Mouse (Mus musculus): ENCODE results near the gene Aldh1b1.
A peak's percentile ranks its signal among the peaks of the same experiment; 100 is the strongest.

Aldh1b1 gene

DNA sequence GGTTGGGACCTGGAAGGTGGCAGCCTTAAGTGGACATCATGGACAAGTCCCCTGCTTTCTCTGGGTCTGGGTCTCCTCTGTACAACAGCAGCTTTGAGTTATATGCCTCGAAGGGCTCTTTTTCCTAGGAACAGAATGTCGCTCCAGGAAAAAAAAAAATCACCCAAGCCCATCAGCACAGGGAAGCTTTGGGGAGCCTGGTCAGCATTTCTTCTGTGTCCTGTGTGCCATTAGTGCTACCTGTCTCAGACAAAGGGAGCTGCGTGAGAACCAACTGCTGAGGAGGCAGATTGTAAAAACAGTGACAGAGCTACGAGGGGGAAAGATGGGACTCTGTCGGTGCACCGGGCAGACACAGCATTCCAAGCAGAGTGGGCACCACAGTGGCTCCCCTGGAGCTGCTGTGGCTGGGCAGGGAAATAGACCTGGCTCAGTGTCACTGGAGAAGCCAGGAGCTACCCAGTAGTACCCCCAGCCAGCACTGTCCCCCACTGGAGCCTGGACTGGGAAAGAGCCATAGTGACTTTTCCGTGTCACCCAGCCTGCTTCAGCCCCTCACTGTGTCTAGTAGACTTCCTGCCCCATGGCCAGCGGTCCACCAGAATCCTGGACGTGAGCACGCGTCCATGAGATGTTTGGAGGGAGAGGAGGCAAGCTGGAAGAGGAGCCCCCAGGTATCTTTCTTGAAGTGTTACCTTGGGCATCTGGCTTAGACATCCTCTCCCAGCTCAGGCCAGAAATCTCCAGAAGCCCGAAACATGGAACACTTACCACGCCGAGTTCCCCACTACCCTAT lies 26.1 kb downstream of the Aldh1b1 start:
- DNase-seq (ENCODE audit: low read depth, low spot score) = no peak

GRCm38 (mm10) chr4:45826275-45827040 lies 27.6 kb downstream of the Aldh1b1 start, which contains the start of gene Igfbpl1:
Gene Igfbpl1, minus strand, starts transcription at chr4:45826923.
- no peak for DNase-seq (ENCODE audit: low read depth, low spot score)

- DNase-seq (ENCODE audit: low read depth, low spot score) = no peak
Measured at GRCm38 (mm10) chr4:45829907-45830759, 31.3 kb downstream of the Aldh1b1 start.

- no peak for DNase-seq (ENCODE audit: low read depth, low spot score)
Measured at GRCm38 (mm10) chr4:45831996-45832395, 33.2 kb downstream of the Aldh1b1 start.

GRCm38 (mm10) chr4:45833461-45833860 lies 34.6 kb downstream of the Aldh1b1 start:
- DNase-seq (ENCODE audit: low read depth, low spot score) = no peak

- no peak for DNase-seq (ENCODE audit: low read depth, low spot score)
Measured at GRCm38 (mm10) chr4:45844355-45844754, 45.5 kb downstream of the Aldh1b1 start.

GRCm38 (mm10) chr4:45846263-45846662 lies 47.4 kb downstream of the Aldh1b1 start:
- no peak for DNase-seq (ENCODE audit: low read depth, low spot score)

DNA sequence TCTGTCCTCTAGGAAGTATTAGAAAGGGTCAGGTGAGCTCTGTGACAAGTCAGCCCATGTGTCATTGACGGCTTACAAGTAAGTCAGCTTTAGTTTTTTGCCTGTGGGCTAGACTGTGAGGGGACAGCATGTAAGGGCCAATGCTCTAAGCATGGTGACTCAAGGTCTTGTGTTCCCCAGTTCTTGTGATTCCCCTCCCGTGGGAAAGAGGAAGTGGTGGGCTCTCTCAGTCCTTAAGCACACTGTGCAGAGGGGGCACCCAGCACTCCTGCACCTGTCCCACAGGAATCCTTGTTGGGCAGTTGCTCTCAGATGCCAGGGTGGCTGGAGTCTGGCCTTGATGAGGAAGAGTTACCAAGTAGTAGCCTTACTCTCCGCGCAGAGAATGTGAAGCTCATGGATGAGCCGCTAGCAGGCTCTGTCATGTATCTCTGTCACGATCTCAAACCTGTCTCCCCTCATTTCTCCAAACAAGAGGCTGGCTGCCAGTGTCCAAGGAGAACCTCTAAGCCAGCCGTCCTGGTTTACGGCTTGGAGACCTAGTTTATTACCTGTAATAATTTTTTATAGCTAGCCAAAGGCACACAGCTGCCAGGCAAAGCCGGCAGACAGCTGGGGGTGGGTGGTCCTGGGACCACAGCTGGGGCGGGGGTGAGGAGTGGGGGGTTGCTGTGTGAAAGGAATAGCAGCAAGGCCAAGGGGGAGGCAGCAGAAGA lies 49.4 kb downstream of the Aldh1b1 start, which contains the start of gene Stra6l:
TSS of gene Stra6l (plus strand) at position 556 of the 716 bp plus-strand sequence.
- no peak for DNase-seq (ENCODE audit: low read depth, low spot score)

- DNase-seq (ENCODE audit: low read depth, low spot score) = no peak
Measured at GRCm38 (mm10) chr4:45848825-45849156, 50.0 kb downstream of the Aldh1b1 start.

GRCm38 (mm10) chr4:45849419-45849818 lies 50.6 kb downstream of the Aldh1b1 start:
- DNase-seq (ENCODE audit: low read depth, low spot score) = no peak

DNA sequence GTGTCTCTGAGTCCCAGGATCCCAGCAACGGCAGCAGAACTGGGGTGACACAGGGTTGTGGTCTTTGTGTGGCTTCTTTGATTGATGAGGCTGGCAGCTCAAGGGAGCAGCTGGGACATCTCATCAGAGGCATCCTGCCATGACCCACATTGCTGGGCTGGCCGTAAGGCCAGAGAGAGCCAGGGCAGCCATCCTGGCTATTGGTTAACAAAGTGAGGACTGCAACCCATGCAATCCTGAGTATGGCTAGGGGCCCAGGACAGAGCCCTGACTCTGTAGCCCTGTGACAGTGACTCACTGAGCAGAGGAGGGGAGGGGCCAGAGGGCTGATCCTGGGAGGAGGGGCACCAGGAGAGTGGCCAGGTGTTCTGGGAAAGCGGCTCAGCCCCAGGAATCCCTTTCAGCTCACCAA lies 52.8 kb downstream of the Aldh1b1 start:
- peak; percentile 82 for DNase-seq (ENCODE audit: low read depth, low spot score)

GRCm38 (mm10) chr4:45853496-45854246 lies 54.8 kb downstream of the Aldh1b1 start:
- peak; percentile 42 for DNase-seq (ENCODE audit: low read depth, low spot score)

Data from skeletal muscle tissue, adult 2 months (tissue).